Mouse (Mus musculus) kidney, postnatal 14 days (tissue): Measurements from ENCODE around the gene Gm20388.

Experiments used
- DNase-seq: peaks from one replicate; pipeline ENCODE4 v3.0.0; 2022; ENCODE audit warnings: mixed read lengths

Gene Gm20388

DNA sequence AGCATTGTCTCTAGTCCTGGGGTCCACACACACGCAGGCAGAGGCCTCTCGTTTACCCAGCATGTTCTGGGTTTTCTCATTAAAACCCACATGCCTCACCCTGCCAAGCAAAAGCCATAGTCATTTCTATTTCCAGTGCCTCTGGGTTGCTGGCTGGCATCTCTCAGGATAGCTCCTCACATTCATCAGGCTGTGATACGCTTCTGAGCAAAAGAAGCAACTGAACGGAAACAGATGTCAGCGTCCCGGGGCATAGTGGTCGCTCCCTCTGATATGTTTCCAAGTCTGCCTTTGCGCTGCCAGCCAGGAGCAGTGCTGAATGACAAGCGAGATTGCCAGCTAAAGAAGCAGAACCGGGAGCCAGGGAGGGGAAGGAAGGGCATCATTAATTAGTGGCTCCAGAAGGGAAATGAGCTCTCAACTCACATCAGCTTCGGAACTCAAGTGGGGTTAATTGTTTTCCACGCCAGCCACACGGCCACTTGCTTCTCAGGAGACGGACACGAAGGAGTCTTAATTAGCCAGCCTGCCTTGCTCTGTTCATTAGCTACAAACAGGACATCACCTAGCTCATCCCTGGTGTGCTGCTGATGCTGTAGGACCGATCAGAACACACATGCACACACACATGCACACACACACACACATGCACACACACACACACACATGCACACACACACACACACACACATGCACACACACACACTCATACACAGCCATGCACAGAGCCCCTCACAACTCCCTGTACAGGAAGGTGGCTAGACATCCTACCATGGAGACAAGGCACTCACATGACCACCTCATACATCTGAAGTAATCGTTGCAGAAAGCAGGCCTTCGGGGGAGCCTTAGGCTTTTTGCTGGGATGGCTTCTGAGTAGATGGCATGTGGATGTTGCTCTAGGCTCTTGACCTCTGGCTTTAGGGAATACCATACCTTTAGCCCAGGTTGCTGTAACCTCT lies 4160.0 kb downstream of the Gm20388 start:
- peak; percentile 46 for DNase-seq

DNA sequence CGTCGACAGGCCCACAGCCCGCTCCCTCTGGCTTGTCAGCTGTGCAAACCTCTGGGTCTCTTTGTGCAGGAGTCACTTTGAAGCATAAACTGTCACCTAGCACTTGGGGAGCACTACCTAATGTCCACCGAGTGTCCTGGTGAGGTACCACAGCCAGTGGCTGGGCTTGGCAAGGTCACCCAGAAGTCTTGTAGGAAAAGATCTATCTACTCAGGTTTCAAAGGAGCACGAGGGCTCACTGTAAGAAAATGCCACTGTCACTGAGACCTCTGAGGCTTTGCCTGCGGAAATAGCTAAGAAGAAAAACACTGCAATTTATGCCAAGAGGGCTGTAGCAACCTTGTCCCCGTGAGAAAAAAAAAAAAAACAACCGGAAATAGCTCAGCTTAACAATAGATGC lies 4165.3 kb downstream of the Gm20388 start:
- no peak for DNase-seq

DNA sequence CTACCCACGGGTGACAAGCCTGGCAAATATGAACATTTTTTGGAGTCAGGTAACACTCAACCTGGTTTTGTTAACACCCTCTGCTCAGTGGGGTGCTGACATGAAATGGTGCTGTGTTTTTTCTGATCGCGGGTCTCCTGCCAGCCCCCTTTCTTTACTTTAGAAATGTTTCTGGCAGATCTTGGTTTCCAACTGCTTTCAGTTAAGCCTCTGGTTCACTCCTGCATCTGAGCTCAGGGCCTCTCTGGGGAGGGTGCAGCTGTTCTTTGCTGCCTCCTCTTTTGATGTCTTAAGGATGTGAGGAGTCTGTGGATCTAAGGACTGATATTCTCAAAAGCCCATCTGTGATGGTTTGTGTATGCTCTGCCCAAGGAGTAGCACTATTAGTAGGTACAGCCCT lies 4165.8 kb downstream of the Gm20388 start:
- no peak for DNase-seq

DNA sequence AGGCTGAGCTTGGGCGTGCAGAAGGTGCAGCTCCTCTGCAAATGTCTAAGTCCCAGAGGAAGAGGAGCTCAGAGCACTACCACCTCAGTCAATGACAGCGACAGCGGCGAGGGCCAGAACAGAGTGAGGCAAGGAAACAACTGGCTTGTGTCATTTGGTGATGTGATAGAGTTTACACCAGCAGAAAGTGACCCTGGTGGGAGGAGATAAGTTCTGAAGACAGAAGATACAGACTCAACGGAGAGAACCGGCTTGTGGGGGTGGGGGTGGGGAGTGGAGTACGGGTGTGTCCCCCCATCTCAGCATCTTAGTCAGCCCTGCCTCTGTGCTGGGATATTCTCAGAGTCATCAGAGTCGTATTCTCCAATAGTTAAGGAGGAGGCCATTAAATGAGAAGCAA lies 4166.7 kb downstream of the Gm20388 start:
- DNase-seq = no peak

DNA sequence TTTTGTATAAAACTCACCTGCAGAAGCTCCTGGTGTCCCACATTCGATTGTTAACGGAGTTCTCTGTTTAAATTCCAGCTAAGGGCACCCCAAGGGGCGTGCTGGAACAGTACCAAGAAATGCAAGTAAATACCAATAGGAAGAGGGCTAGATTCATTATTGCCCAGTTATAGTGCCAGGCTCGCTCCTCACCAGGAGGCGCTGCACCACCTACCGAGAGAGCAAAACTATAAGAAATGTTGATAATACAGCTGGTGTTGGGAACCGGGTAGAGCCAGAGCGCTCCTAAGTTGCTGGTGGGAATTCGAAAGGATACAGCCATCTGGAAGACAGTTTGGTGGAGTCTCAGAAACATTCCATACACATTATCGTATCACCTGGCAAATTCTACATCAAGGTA lies 4167.4 kb downstream of the Gm20388 start:
- DNase-seq = no peak

- DNase-seq = no peak
These were observed 4168.3 kb downstream of the Gm20388 start for GRCm38 (mm10) chr8:124078969-124079368.

- DNase-seq = no peak
These were observed 4170.1 kb downstream of the Gm20388 start for GRCm38 (mm10) chr8:124080467-124081326.

GRCm38 (mm10) chr8:124082616-124083015 lies 4172.0 kb downstream of the Gm20388 start:
- no peak for DNase-seq

GRCm38 (mm10) chr8:124083611-124084010 lies 4173.0 kb downstream of the Gm20388 start:
- no peak for DNase-seq

DNA sequence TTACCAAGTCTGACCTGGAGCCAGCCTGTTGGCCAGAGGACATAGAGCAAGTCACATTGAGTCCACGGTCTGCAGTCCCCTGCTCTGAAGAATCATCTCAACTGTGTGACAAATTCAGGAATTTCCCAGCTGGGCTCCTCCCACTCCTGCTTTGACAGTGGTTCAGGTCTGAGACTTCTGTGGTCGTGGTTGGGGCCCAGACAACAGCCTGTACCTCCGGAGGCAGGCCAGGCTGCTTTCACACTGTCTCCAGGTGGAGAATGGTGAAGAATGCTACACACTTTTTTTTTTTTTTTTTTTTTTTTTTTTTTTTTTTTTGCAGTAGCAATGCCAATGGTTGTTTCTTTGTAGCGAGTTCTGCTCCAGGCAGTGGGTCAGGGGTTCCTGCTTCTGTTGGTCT lies 4175.0 kb downstream of the Gm20388 start:
- DNase-seq = no peak

DNA sequence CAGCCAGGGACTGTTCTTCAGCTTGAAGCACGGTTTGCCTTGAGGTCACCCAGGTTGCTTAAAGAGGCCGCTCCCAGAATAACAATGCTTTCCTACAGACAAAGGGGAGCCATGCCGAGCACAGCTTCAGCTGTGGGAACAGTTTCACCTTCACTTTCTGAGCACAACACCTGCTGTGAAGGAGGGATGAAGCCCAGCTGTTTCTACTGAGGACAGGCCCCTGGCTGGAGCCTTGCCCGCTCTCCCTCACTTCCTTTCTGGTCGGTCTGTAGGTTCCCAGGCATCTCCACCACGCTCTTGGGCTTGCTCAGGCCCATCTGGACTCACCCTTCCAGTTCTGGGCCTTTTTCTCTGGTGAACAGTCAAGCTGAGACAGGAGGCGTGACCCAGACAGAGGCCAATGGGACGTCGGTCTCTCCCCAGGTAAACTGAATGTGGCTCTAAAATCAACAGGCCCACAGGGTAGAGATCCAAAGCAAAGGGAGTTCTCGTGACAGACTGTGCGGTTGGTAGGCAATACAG lies 4177.5 kb downstream of the Gm20388 start:
- no peak for DNase-seq

DNA sequence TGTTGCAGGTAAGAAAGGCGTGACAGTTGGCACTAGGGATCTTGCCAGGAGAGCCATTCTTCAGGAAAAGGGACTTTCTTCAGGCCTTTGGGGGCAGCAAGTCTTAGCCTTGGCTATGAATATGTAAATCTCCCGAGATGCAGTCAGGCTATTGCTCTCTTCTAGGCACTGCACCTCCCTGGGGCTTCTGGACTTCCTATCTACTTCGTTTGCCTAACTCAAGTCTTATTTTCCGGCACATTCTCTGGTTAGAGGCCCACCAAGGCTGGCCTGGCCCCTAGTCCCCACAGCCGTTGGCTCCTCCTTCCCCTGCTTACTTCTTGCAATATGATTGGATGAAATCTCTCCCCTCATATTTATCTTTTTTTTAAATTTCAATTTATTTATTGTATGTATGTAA lies 4178.4 kb downstream of the Gm20388 start:
- no peak for DNase-seq

GRCm38 (mm10) chr8:124090473-124090872 lies 4179.8 kb downstream of the Gm20388 start:
- DNase-seq = no peak

GRCm38 (mm10) chr8:124098953-124099622 lies 4188.4 kb downstream of the Gm20388 start:
- DNase-seq = no peak

- DNase-seq = no peak
These were observed 4189.0 kb downstream of the Gm20388 start for GRCm38 (mm10) chr8:124099623-124099965.

- no peak for DNase-seq
These were observed 4195.2 kb downstream of the Gm20388 start for GRCm38 (mm10) chr8:124105869-124106268.

DNA sequence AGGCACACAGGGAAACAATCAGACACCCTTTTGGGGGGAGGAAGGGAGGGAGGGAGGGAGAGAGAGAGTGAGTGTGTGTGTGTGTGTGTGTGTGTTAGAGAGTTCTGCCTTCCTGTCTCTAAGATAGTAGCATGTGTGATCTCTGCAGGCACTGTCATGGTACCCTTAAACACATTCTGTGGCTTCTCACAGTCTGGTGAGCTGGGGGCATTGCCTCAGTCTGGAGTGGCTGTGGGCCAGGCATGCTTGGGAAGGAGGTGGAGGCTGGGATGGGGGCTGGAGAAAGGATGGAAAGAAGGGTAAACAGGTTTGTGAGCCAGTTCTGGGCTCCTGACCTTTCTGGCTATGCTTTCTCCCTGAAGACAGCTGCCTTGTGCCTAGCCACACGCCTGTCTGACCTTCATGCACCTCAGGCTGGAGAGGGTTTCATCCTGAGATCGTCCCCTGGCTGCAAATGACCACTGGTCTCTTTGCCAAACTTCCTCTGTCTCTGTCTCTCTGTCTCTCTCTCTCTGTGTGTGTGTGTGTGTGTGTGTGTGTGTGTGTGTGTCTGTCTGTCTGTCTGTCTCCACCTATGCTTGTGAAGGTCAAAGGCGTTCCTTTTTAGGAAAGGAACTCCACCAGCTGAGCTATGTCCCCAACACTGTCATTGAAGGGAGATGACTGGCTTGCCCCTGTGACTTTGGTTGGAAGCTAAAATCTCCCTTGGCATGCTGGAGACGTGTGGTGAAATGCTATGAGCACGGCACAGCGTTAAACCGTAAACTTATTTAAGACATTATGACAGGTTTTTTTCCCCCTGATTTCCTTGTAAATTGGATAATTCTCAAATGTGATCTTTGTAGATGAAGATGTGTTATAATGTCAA lies 4195.9 kb downstream of the Gm20388 start:
- DNase-seq = no peak

GRCm38 (mm10) chr8:124113108-124113507 lies 4202.5 kb downstream of the Gm20388 start:
- peak; percentile 7 for DNase-seq

DNA sequence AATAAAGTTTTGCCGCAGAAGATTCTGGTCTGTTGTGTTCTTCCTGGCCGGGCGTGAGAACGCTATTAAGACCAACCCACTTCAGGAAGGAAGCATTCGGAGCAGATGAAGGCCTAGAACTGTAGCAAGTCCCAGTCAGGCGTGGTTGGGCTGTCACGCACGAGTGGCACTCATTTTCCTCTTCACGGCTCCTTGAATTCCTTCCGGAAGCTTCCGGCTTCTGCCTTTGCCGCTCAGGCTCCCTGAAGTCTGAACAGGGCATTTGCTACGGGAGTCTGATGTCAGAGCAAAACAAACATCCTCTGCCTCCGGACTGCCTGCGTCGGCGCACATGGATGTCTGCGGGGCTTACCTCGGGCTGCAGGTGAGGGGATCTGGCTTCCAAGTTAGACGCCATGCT lies 4214.6 kb downstream of the Gm20388 start:
- no peak for DNase-seq

- no peak for DNase-seq
These were observed 4226.6 kb downstream of the Gm20388 start for GRCm38 (mm10) chr8:124137261-124137660.

- DNase-seq = no peak
These were observed 4229.7 kb downstream of the Gm20388 start for GRCm38 (mm10) chr8:124140211-124140790.
